Mouse (Mus musculus) testis, postnatal 10 days (tissue): ENCODE results near the gene Rgs10.

Experiments used
- DNase-seq: peaks from one replicate; pipeline ENCODE4 v3.0.0; 2021; ENCODE audit warnings: low spot score

Gene Rgs10

GRCm38 (mm10) chr7:128410708-128411413 lies 7.7 kb downstream of the Rgs10 start:
- no peak for DNase-seq

- DNase-seq = no peak
Measured at GRCm38 (mm10) chr7:128408265-128408664, 10.3 kb downstream of the Rgs10 start.

GRCm38 (mm10) chr7:128403988-128404387 lies 14.6 kb downstream of the Rgs10 start:
- DNase-seq = no peak

GRCm38 (mm10) chr7:128403586-128403985 lies 15.0 kb downstream of the Rgs10 start:
- DNase-seq = no peak

GRCm38 (mm10) chr7:128403128-128403527 lies 15.4 kb downstream of the Rgs10 start:
- DNase-seq = no peak

GRCm38 (mm10) chr7:128402577-128402976 lies 16.0 kb downstream of the Rgs10 start:
- no peak for DNase-seq

GRCm38 (mm10) chr7:128398664-128399063 lies 19.9 kb downstream of the Rgs10 start:
- no peak for DNase-seq

- no peak for DNase-seq
Measured at GRCm38 (mm10) chr7:128397066-128397465, 21.5 kb downstream of the Rgs10 start.

- DNase-seq = no peak
Measured at GRCm38 (mm10) chr7:128393756-128394155, 24.8 kb downstream of the Rgs10 start.

GRCm38 (mm10) chr7:128392972-128393314 lies 25.6 kb downstream of the Rgs10 start:
- no peak for DNase-seq

- no peak for DNase-seq
Measured at GRCm38 (mm10) chr7:128392071-128392971, 26.2 kb downstream of the Rgs10 start.

- no peak for DNase-seq
Measured at GRCm38 (mm10) chr7:128391267-128392057, 27.1 kb downstream of the Rgs10 start.

- peak; percentile 90 for DNase-seq
Measured at GRCm38 (mm10) chr7:128388968-128389367, 29.6 kb downstream of the Rgs10 start.

GRCm38 (mm10) chr7:128383726-128384463 lies 34.7 kb downstream of the Rgs10 start:
- no peak for DNase-seq

GRCm38 (mm10) chr7:128383189-128383725 lies 35.3 kb downstream of the Rgs10 start:
- DNase-seq = no peak

- DNase-seq = no peak
Measured at GRCm38 (mm10) chr7:128382527-128382860, 36.1 kb downstream of the Rgs10 start.

GRCm38 (mm10) chr7:128381811-128382526 lies 36.6 kb downstream of the Rgs10 start:
- no peak for DNase-seq

- DNase-seq = no peak
Measured at GRCm38 (mm10) chr7:128381001-128381400, 37.6 kb downstream of the Rgs10 start.

GRCm38 (mm10) chr7:128379162-128379805 lies 39.3 kb downstream of the Rgs10 start:
- no peak for DNase-seq

GRCm38 (mm10) chr7:128376206-128376701 lies 42.3 kb downstream of the Rgs10 start:
- DNase-seq = no peak
